Mouse (Mus musculus) G1E (cell line): ENCODE results near the gene Man1a. TPM values are rescaled to one million over a fixed set of nuclear protein-coding genes. Genes with fewer than 3 reads are reported as not detected.

Experiments used
- ATAC-seq: 2 replicates; pipeline ENCODE4 v1.8.0; 2016; ENCODE audit warnings: mild to moderate bottlenecking; ENCODE audit not compliant: insufficient number of reproducible peaks, poor library complexity, low FRiP score, severe bottlenecking; ENCODE audit errors: extremely low read depth
- DNase-seq: peaks from one replicate; pipeline ENCODE4 v3.0.0; 2012; ENCODE audit warnings: low spot score
- H3K27me3 ChIP-seq: 2 replicates; pipeline ENCODE4 v1.6.1; 2012; ENCODE audit warnings: mild to moderate bottlenecking, low read length, inconsistent platforms; ENCODE audit not compliant: insufficient read depth
- H3K36me3 ChIP-seq: replicated peaks from 2 replicates; pipeline ENCODE3; 2012; ENCODE audit warnings: mild to moderate bottlenecking, inconsistent platforms
- H3K4me1 ChIP-seq: 2 replicates; pipeline ENCODE4 v1.6.1; 2012; ENCODE audit warnings: low read depth, low read length, inconsistent platforms, mixed read lengths; ENCODE audit not compliant: insufficient read depth
- H3K4me3 ChIP-seq: 2 replicates; pipeline ENCODE4 v1.5.1; 2012; ENCODE audit warnings: low read depth, mild to moderate bottlenecking, inconsistent platforms, low read length, moderate library complexity, mixed read lengths
- H3K9me3 ChIP-seq: replicated peaks from 2 replicates; pipeline ENCODE4 v1.6.1; 2012; ENCODE audit warnings: inconsistent platforms
- CTCF ChIP-seq: IDR thresholded peaks from 2 replicates; pipeline ENCODE4 v1.5.1; 2012; ENCODE audit warnings: low read depth, low read length, inconsistent platforms, mixed read lengths
- GATA1 ChIP-seq: IDR thresholded peaks from 2 replicates; pipeline ENCODE4 v1.6.1; 2012; ENCODE audit warnings: borderline replicate concordance, low read length, inconsistent platforms, mixed read lengths
- GATA2 ChIP-seq: IDR thresholded peaks from 2 replicates; pipeline ENCODE4 v1.6.1; 2012; ENCODE audit warnings: low read depth, low read length, inconsistent platforms, borderline replicate concordance
- POLR2AphosphoS5 ChIP-seq: IDR thresholded peaks from 2 replicates; pipeline ENCODE4 v1.6.1; 2012; ENCODE audit warnings: low read depth, low read length, inconsistent platforms; ENCODE audit not compliant: insufficient replicate concordance
- TAL1 ChIP-seq: conservative IDR thresholded peaks from 2 replicates; pipeline ENCODE4 v1.6.1; 2012; ENCODE audit warnings: low read depth, low read length, inconsistent platforms, mixed read lengths
- polyA plus RNA-seq: library from polyadenylated mRNA; stranded (reverse); fragments of >175 nt; gene quantifications from 2 replicates; pipeline ENCODE4 v1.2.3, GENCODE M21; 2012
- total RNA-seq, 2 experiments: library from RNA; stranded (forward) in 1 of 2; stranded (reverse) in 1 of 2; fragments of 200-1000 nt in 1 of 2; fragments of >200 nt in 1 of 2; fragmentation: Nextera tagmentation in 1 of 2; gene quantifications; 2 replicates each; pipeline ENCODE4 v1.2.3; 2014 to 2017

Gene Man1a
- total and polyA plus RNA-seq, 3 experiments: 0.03 to 6.6 (median 0.05) TPM

GRCm38 (mm10) chr10:53997301-53997700, 79.1 kb downstream of the Man1a start:
- Histone ChIP-seq H3K9me3 (no peaks in the 10 kb centered on the region), H3K27me3 (no peaks in the 10 kb centered on the region), H3K4me1 (no peaks in the 10 kb centered on the region), H3K4me3 (no peak overlapping the region), H3K36me3 (no peaks in the 10 kb centered on the region)
- no peak for TF ChIP-seq POLR2AphosphoS5
- no peak for TF ChIP-seq TAL1
- no peak for TF ChIP-seq GATA1
- no peak for DNase-seq
- no peak for ATAC-seq

- H3K4me3 ChIP-seq: no peak overlapping the region
- ATAC-seq: no peak
- TF ChIP-seq GATA2 (no peak), TAL1 (no peak), POLR2AphosphoS5 (no peak), CTCF (no peak), GATA1 (no peak)
- no peaks in the 10 kb centered on the region for H3K9me3 ChIP-seq
- no peak for DNase-seq
- no peaks in the 10 kb centered on the region for H3K36me3 ChIP-seq
- H3K4me1 ChIP-seq: no peaks in the 10 kb centered on the region
- no peaks in the 10 kb centered on the region for H3K27me3 ChIP-seq
These were observed 80.2 kb downstream of the Man1a start for GRCm38 (mm10) chr10:53996216-53996615.

- no peaks in the 10 kb centered on the region for H3K4me1 ChIP-seq
- no peak for DNase-seq
- no peaks in the 10 kb centered on the region for H3K27me3 ChIP-seq
- H3K4me3 ChIP-seq: no peak overlapping the region
- no peaks in the 10 kb centered on the region for H3K9me3 ChIP-seq
- no peaks in the 10 kb centered on the region for H3K36me3 ChIP-seq
- no peak for ATAC-seq
- TF ChIP-seq GATA1 (no peak), GATA2 (no peak), TAL1 (no peak), CTCF (no peak), POLR2AphosphoS5 (no peak)
These were observed 81.8 kb downstream of the Man1a start for GRCm38 (mm10) chr10:53994591-53994990.

DNA sequence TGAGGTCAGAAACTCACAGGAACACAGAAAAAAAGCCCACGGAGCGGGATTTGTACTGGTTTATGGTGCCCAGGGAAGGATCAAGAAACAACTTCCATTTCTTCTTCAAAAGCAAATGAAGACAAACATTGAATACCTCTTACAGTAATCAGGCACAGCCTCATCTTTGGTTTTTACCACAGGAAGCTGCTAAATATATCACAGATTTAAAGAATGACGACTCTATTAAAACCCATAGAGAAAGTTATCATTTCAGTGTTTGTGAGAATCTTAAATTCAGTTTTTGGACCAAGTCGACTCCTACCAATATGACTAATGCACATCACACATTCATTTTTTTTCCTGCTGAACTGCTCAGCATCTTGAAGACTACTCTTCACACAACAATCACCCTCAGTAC, 86.0 kb downstream of the Man1a start:
- no peak for TF ChIP-seq GATA2
- TF ChIP-seq POLR2AphosphoS5: no peak
- TF ChIP-seq CTCF: no peak
- TF ChIP-seq GATA1: no peak
- H3K36me3 ChIP-seq: no peaks in the 10 kb centered on the region
- H3K4me1 ChIP-seq: no peaks in the 10 kb centered on the region
- no peak overlapping the region for H3K4me3 ChIP-seq
- no peaks in the 10 kb centered on the region for H3K9me3 ChIP-seq
- no peaks in the 10 kb centered on the region for H3K27me3 ChIP-seq
- DNase-seq (no peak), ATAC-seq (no peak)

DNA sequence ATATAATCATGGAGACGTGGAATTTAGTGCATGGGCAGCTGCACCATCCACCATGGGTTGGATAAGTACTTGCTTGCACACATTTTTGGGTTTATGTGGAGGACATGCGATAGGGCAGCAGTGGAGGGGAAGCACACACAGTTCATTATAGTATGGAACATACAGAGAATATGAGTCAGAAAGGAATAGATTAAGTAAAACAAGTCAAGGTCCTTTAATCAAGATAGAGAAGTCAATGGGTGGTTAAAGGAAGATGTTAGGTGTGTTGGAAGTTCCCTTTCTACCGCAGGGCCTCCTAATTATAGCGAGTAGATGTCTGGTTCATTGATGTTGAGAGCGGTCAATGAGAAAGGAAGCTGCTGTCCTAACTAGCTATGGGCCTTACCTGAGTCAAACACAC, 91.5 kb downstream of the Man1a start:
- Histone ChIP-seq H3K9me3 (no peaks in the 10 kb centered on the region), H3K36me3 (no peaks in the 10 kb centered on the region), H3K4me1 (no peaks in the 10 kb centered on the region), H3K27me3 (no peaks in the 10 kb centered on the region), H3K4me3 (no peak overlapping the region)
- ATAC-seq (no peak), DNase-seq (no peak)
- no peak for TF ChIP-seq CTCF
- TF ChIP-seq GATA1: no peak
- no peak for TF ChIP-seq POLR2AphosphoS5
- TF ChIP-seq TAL1: no peak
- TF ChIP-seq GATA2: no peak

- H3K9me3 ChIP-seq: no peaks in the 10 kb centered on the region
- H3K36me3 ChIP-seq: no peaks in the 10 kb centered on the region
- ATAC-seq: no peak
- TF ChIP-seq GATA2 (no peak), TAL1 (no peak), POLR2AphosphoS5 (no peak), CTCF (no peak), GATA1 (no peak)
- DNase-seq: no peak
- no peak overlapping the region for H3K4me3 ChIP-seq
- H3K4me1 ChIP-seq: no peaks in the 10 kb centered on the region
- no peaks in the 10 kb centered on the region for H3K27me3 ChIP-seq
These were observed 92.3 kb downstream of the Man1a start for GRCm38 (mm10) chr10:53984086-53984485.

DNA sequence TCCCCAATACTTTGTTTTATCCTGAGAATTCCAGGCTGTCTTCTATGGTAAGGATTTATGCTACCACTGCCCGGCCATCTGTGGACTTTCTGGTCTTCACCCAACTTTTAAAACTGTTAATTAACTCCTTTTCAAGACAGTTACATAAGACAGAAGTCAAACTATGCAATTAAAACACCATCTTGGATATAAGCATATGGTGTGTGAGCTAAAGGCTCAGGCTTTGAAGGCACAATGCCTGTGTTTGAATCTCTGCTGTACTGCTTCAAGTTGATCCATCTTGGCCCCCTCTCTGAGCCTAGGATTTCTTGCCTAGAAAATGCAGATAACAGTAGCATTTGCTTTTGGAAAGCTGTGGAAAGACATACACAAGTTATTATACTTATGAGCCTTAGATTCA, 97.8 kb downstream of the Man1a start:
- H3K36me3 ChIP-seq: no peaks in the 10 kb centered on the region

More for the DNA sequence above, 97.8 kb downstream of the Man1a start:
- DNase-seq (no peak), ATAC-seq (no peak)
- H3K9me3 ChIP-seq: no peaks in the 10 kb centered on the region
- H3K4me3 ChIP-seq: no peak overlapping the region
- H3K4me1 ChIP-seq: no peaks in the 10 kb centered on the region
- H3K27me3 ChIP-seq: no peaks in the 10 kb centered on the region
- TF ChIP-seq TAL1 (no peak), GATA2 (no peak), GATA1 (no peak), POLR2AphosphoS5 (no peak), CTCF (no peak)
